Mouse (Mus musculus) ES-E14 (cell line): ENCODE data around the gene Nkapl.

Experiments used
- CHD2 ChIP-seq: IDR thresholded peaks from 2 replicates; pipeline ENCODE4 v1.6.1; 2014; ENCODE audit warnings: mild to moderate bottlenecking, low read depth, low read length, inconsistent platforms
- MAFK ChIP-seq: IDR thresholded peaks from 2 replicates; pipeline ENCODE4 v1.6.1; 2014; ENCODE audit warnings: mild to moderate bottlenecking, low read depth, low read length, inconsistent platforms; ENCODE audit not compliant: insufficient read depth
- ZC3H11A ChIP-seq: IDR thresholded peaks from 2 replicates; pipeline ENCODE4 v1.6.1; 2012; ENCODE audit warnings: low read depth, mild to moderate bottlenecking, inconsistent platforms, low read length, borderline replicate concordance
- ZNF384 ChIP-seq: IDR thresholded peaks from 2 replicates; pipeline ENCODE4 v1.6.1; 2012; ENCODE audit warnings: low read depth, low read length, inconsistent platforms

DNA sequence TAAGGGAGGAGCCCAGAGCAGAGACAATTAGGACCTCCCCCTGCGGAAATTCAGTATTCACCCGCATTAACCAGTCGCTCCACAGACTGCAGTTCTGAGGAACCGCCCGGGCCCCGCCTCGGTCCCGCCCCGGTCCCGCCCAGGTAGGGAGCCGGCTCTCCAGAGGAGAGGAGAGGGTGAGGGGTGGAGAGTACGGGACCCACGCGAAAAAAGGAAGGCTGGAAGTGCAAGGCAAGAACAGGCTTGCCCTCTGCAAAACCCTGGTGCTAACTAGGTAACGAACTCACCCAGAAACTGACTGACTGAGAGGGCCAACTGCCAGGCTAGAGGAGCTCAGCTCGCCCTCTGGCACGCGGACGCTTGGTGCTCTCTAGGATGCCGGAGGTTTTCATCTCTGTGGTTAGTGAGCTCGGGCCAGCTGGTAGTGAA is 37.9 kb upstream of the Nkapl start:
- TF ChIP-seq CHD2 (no peak), MAFK (no peak), ZC3H11A (no peak), ZNF384 (no peak)
